Mouse (Mus musculus) kidney, adult 2 months (tissue): Measurements from ENCODE around the gene Srd5a1.

Experiments
- CTCF ChIP-seq: fragments of 200-500 bp; conservative IDR thresholded peaks from 2 replicates; pipeline ENCODE4 v1.5.1; 2011; ENCODE audit warnings: low read depth, mild to moderate bottlenecking, control low read depth, low read length, moderate library complexity, mixed read lengths; ENCODE audit not compliant: insufficient read depth, insufficient read length
- POLR2A ChIP-seq: fragments of 200-500 bp; IDR thresholded peaks from one replicate; pipeline ENCODE4 v1.6.1; 2011; ENCODE audit warnings: low read depth, low read length, control low read depth

- TF ChIP-seq CTCF (no peak), POLR2A (no peak)
These were observed 918 bp upstream of the Srd5a1 start for GRCm38 (mm10) chr13:69612175-69612544.
